Mouse (Mus musculus): ENCODE data around the gene Zfp687. TPM values are rescaled to one million over a fixed set of nuclear protein-coding genes. Genes with fewer than 3 reads are reported as not detected.

Gene Zfp687
- 4.1 and 7.6 TPM in 2 replicates for polyA plus RNA-seq (2021; fragmentation: Nextera tagmentation)
- long read RNA-seq, experiment 1, full-length matches to known transcripts: 1 of 13 reads
- long read RNA-seq, experiment 1, partial matches to known transcripts: 9 of 13 reads
- long read RNA-seq, experiment 1, other reads (novel, unspliced or antisense): 3 of 13 reads
- long read RNA-seq, experiment 2, partial matches to known transcripts: 1 of 5 reads
- long read RNA-seq, experiment 2, other reads (novel, unspliced or antisense): 4 of 5 reads

DNA sequence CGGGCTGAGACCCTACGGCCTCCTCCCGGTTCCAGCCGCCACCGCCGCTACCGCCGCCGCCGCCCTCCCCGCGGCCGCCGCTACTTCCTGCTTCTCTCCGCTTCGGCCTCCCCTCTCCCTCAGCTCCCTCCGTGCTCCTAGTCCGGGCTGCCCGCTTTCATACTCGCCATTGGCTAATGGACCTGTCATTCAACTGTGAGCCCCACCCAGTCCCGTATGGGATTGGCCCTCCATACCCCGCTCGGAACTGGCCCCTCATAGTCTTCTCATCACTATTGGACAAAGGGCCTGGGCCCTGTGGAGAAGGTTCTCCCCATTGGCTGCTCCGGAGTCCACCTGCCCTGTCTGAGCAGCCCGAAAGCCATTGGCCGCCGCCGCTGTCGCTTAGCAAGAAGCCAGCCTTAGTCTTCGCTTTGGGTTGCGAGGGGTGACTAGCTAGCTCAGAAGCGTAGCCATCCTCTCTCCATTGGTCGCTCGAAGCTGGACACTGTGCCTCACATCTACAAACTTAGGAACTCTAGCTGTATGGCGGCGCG lies at the start of gene Zfp687:
Gene Zfp687, minus strand, starts transcription at position 112 of the 536 bp plus-strand sequence.

DNA sequence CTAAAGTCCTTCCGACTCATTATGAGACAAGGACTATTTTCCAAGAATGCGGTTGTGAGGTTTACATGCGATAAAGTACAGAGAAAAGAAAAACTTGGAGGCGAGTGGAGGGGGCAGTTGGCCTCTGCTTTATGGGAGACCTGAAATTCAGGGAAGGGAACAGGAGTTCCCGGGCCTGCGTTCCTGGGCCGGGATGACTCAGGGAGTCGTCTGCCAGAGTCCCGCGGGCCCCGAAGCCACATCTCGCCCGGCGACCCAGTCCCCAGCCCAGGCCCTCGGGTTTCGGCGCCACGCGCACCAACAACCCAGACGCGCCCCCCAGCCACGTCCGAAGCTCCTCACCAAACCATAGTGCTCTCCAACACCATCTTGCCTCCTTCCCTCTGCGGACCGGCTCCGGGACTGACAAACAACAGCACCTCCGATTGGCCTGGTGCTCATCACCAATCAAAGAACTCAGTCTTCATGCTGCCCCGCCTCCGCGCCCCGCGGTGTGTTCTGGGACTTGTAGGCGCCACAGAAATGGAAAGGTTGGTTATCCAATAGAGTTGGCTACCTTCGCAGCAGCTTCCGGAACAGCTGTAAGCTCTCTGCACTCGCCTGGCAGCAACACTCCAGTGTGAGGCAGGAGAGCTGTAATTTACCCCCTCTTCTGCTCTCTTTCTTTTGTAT lies 27.1 kb upstream of the Zfp687 start, which contains the start of gene Psmd4:
Gene Psmd4, minus strand, starts transcription at position 449 of the 672 bp plus-strand sequence.

DNA sequence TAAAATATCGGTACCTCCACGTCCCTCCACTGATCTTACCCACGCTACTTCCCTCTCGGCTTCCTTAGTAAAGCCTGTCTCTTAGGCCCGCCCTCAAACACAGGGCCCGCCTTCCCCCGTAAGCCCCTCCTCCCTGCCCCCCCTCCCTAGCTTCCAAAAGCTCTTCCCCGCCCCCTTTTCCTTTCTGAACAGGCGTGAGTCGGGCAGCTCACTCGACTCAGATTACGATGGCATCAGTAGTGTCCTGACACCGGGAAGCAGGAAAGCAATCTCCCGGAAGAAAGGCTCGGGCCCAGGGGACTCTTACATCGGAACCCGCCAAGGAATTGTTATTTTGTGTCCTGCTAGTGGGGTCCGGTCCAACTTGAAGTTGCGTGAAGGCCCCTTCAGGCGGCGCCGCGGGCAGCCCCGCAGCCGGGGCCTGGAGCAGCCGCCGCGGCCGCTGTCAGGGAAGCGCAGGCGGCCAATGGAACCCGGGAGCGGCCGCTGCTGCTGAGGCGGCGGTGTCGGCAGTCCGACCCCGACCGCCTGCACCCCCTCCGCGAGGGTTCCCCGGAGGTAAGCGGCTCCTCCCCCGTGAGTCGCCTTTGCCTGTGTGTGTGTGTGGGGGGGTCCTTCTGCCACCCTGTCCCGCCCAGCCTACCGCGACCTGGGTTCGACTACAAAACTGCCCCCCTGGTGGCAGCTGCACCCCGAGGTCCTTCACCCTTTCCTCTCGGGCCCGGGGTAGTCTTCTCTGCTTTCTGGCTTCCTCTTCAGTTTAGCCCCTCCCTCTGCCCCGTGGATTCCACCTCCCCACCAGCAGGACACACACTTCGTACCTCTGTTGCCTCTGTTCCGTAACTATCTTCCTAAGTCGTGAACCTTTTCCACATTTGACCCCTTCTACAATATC lies 40.5 kb downstream of the Zfp687 start, which contains the start of gene Pi4kb:
Gene Pi4kb, plus strand, starts transcription at position 204 of the 895 bp plus-strand sequence.

Other genes starting within 250 kb of the Zfp687 start
- 1.1 and 1.3 TPM in 2 replicates for gene Cgn, start 229.0 kb downstream of the Zfp687 start, polyA plus RNA-seq (2021; fragmentation: Nextera tagmentation)
- gene Pogz, start 177.9 kb downstream of the Zfp687 start, polyA plus RNA-seq (2021; fragmentation: Nextera tagmentation): 4.5 and 6.3 TPM in 2 replicates
- 171 and 200 TPM in 2 replicates for gene Psmb4, start 128.5 kb downstream of the Zfp687 start, polyA plus RNA-seq (2021; fragmentation: Nextera tagmentation)
- gene Selenbp1, start 82.4 kb downstream of the Zfp687 start, polyA plus RNA-seq (2021; fragmentation: Nextera tagmentation): 28.8 and 31.0 TPM in 2 replicates
- 1.3 and 3.1 TPM in 2 replicates for gene Rfx5, start 61.4 kb downstream of the Zfp687 start, polyA plus RNA-seq (2021; fragmentation: Nextera tagmentation)
- 9.5 and 10.9 TPM in 2 replicates for gene Pi4kb, start 40.7 kb downstream of the Zfp687 start, polyA plus RNA-seq (2021; fragmentation: Nextera tagmentation)
- 194 and 247 TPM in 2 replicates for gene Psmd4, start 27.2 kb upstream of the Zfp687 start, polyA plus RNA-seq (2021; fragmentation: Nextera tagmentation)
- gene Pip5k1a, start 91.5 kb upstream of the Zfp687 start, polyA plus RNA-seq (2021; fragmentation: Nextera tagmentation): 7.9 and 12.4 TPM in 2 replicates
- 42.8 and 51.5 TPM in 2 replicates for gene Vps72, start 95.6 kb upstream of the Zfp687 start, polyA plus RNA-seq (2021; fragmentation: Nextera tagmentation)
- 0.14 and 0.18 TPM in 2 replicates for gene Tmod4, start 109.0 kb upstream of the Zfp687 start, polyA plus RNA-seq (2021; fragmentation: Nextera tagmentation)
- gene Scnm1, start 118.6 kb upstream of the Zfp687 start, polyA plus RNA-seq (2021; fragmentation: Nextera tagmentation): 63.0 and 67.8 TPM in 2 replicates
- gene Lysmd1, start 118.6 kb upstream of the Zfp687 start, polyA plus RNA-seq (2021; fragmentation: Nextera tagmentation): 11.0 and 11.8 TPM in 2 replicates
- 2.5 and 3.2 TPM in 2 replicates for gene Tnfaip8l2, start 126.9 kb upstream of the Zfp687 start, polyA plus RNA-seq (2021; fragmentation: Nextera tagmentation)
- 1.2 and 5.5 TPM in 2 replicates for gene Sema6c, start 145.0 kb upstream of the Zfp687 start, polyA plus RNA-seq (2021; fragmentation: Nextera tagmentation)
- gene Gabpb2, start 202.5 kb upstream of the Zfp687 start, polyA plus RNA-seq (2021; fragmentation: Nextera tagmentation): 0.60 TPM in 2 replicates
- 58.2 and 71.3 TPM in 2 replicates for gene Cdc42se1, start 213.3 kb upstream of the Zfp687 start, polyA plus RNA-seq (2021; fragmentation: Nextera tagmentation)
- gene Mllt11, start 216.7 kb upstream of the Zfp687 start, polyA plus RNA-seq (2021; fragmentation: Nextera tagmentation): 282 and 287 TPM in 2 replicates
- gene Gm128, start 226.2 kb upstream of the Zfp687 start, polyA plus RNA-seq (2021; fragmentation: Nextera tagmentation): 0.13 and 0.21 TPM in 2 replicates
- not detected in 2 replicates for gene Bnipl, start 235.7 kb upstream of the Zfp687 start, polyA plus RNA-seq (2021; fragmentation: Nextera tagmentation)